Mouse (Mus musculus) heart, postnatal 0 days (tissue): ENCODE measurements at regions not wholly inside any gene's neighbourhood (a gene's known extent, or its start where the extent isn't known, plus 50 kb on each side); places are given as distances from the start of the nearest gene placed in this dataset.
A peak's percentile ranks its signal among the peaks of the same experiment; 100 is the strongest.

Source experiments
- ATAC-seq: fragments of 200-750 bp; cut with Nextera tagmentation; 2 replicates; pipeline ENCODE4 v1.8.0; 2017; ENCODE audit warnings: low read depth, moderate number of reproducible peaks, moderate library complexity; ENCODE audit not compliant: insufficient read depth
- DNase-seq: peaks from one replicate; pipeline ENCODE4 v3.0.0-alpha.2; 2016; ENCODE audit warnings: low spot score
- H3K27ac ChIP-seq: fragments of 300-500 bp; sonication (generic); 2 replicates; pipeline ENCODE4 v1.5.1; 2014; ENCODE audit warnings: low read depth, mild to moderate bottlenecking
- H3K27me3 ChIP-seq: fragments of 300-500 bp; sonication (generic); 2 replicates; pipeline ENCODE4 v1.6.1; 2014; ENCODE audit warnings: low read length, mixed read lengths; ENCODE audit not compliant: control insufficient read depth, insufficient read depth
- H3K36me3 ChIP-seq: fragments of 300-500 bp; sonication (generic); replicated peaks from 2 replicates; pipeline ENCODE4 v1.6.1; 2014; ENCODE audit warnings: low read length, mixed read lengths; ENCODE audit not compliant: control insufficient read depth, insufficient read depth
- H3K4me1 ChIP-seq: fragments of 300-500 bp; sonication (generic); 2 replicates; pipeline ENCODE4 v1.6.1; 2014; ENCODE audit warnings: antibody characterized with exemption; ENCODE audit not compliant: control insufficient read depth, insufficient read depth
- H3K4me2 ChIP-seq: fragments of 300-500 bp; sonication (generic); 2 replicates; pipeline ENCODE4 v1.6.1; 2014; ENCODE audit warnings: low read depth, mild to moderate bottlenecking, low read length, moderate library complexity
- H3K4me3 ChIP-seq: fragments of 300-500 bp; sonication (generic); 2 replicates; pipeline ENCODE4 v1.5.1; 2014; ENCODE audit warnings: low read depth, low read length
- H3K9ac ChIP-seq: fragments of 300-500 bp; sonication (generic); replicated peaks from 2 replicates; pipeline ENCODE4 v1.6.1; 2014; ENCODE audit warnings: low read depth, low read length, mixed read lengths
- H3K9me3 ChIP-seq: fragments of 300-500 bp; sonication (generic); replicated peaks from 2 replicates; pipeline ENCODE4 v1.6.1; 2016; ENCODE audit warnings: low read length; ENCODE audit not compliant: control insufficient read depth
- CTCF ChIP-seq: IDR thresholded peaks from 2 replicates; pipeline ENCODE4 v1.5.1; 2016; ENCODE audit warnings: antibody characterized with exemption, control low read depth, low read depth
- EP300 ChIP-seq: IDR thresholded peaks from 2 replicates; pipeline ENCODE4 v1.6.1; 2016; ENCODE audit warnings: antibody characterized with exemption, low read depth
- WGBS: fragments of 180-500 bp; shearing (Covaris S2); extraction: QIAGEN DNeasy Blood & Tissue Kit; methylation state at CpG from one replicate; pipeline ENCODE4 v1.1.7; 2014; 5-methylcytosine and 5-hydroxymethylcytosine counted together

GRCm38 (mm10) chr4:9136188-9136569 is 897.3 kb upstream of the Car8 start:
- ATAC-seq (peak; percentile 21; the same call in 1 of the 2 replicates), DNase-seq (no peak)
- Histone ChIP-seq H3K4me1 (peaks cover 14% of the 10 kb centered on the region), H3K4me2 (peak overlapping the region; percentile 56), H3K9me3 (no peaks in the 10 kb centered on the region), H3K36me3 (no peaks in the 10 kb centered on the region), H3K27me3 (no peaks in the 10 kb centered on the region), H3K4me3 (peak overlapping the region; percentile 26), H3K9ac (no peak overlapping the region), H3K27ac (no peak overlapping the region)
- TF ChIP-seq EP300, result no peak
- TF ChIP-seq CTCF, result no peak
- 16% methylated on average over 10 of the region's 10 CpGs for WGBS

- peak overlapping the region; percentile 26 for H3K4me3 ChIP-seq
- H3K4me1 ChIP-seq, result peaks cover 18% of the 10 kb centered on the region
- ATAC-seq (peak; percentile 85), DNase-seq (peak; percentile 88)
- H3K4me2 ChIP-seq, result peak overlapping the region; percentile 56
- no peaks in the 10 kb centered on the region for H3K9me3 ChIP-seq
- H3K27ac ChIP-seq, result no peak overlapping the region
- H3K36me3 ChIP-seq, result no peaks in the 10 kb centered on the region
- no peak overlapping the region for H3K9ac ChIP-seq
- H3K27me3 ChIP-seq, result no peaks in the 10 kb centered on the region
- 7% methylated on average over 21 of the region's 21 CpGs for WGBS
- TF ChIP-seq CTCF (peak; percentile 95), EP300 (no peak)
Observed at GRCm38 (mm10) chr4:9135481-9136187, 896.8 kb upstream of the Car8 start.

DNA sequence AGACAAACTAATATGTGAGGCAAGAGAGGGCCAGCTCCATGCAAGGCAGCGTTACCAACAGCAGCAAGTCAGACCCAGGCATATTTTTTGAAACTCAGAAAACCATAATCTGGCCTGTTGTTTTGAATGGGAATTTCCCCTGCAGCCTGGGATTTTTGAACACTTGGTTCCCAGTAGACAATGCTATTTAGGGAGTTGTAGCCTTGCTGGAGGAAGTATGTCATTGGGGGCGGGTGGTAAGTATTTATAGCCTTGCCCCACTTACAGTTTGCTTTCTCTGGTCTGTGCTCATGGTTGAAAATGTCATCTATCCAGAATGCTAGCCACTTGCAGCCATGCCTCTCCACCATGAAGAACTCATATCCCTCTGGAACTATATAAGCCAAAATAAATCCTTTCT is 894.9 kb upstream of the Car8 start:
- H3K27me3 ChIP-seq, result no peaks in the 10 kb centered on the region
- no peak for TF ChIP-seq CTCF
- TF ChIP-seq EP300, result no peak
- ATAC-seq, result peak; percentile 82
- no peaks in the 10 kb centered on the region for H3K9me3 ChIP-seq
- H3K4me2 ChIP-seq, result 0 out of 2 replicates have a peak overlapping the region, but pooled peaks have one; percentile 5
- no peak overlapping the region for H3K4me3 ChIP-seq
- DNase-seq, result peak; percentile 78
- H3K36me3 ChIP-seq, result no peaks in the 10 kb centered on the region
- H3K4me1 ChIP-seq, result peaks cover 28% of the 10 kb centered on the region
- peak overlapping the region; percentile 82 for H3K27ac ChIP-seq
- 51% methylated on average over 2 of the region's 2 CpGs for WGBS
- no peak overlapping the region for H3K9ac ChIP-seq

GRCm38 (mm10) chr4:9132982-9133625 is 894.3 kb upstream of the Car8 start:
- DNase-seq, result no peak
- TF ChIP-seq CTCF, result no peak
- TF ChIP-seq EP300, result no peak
- Histone ChIP-seq H3K9me3 (no peaks in the 10 kb centered on the region), H3K27me3 (no peaks in the 10 kb centered on the region), H3K9ac (no peak overlapping the region), H3K27ac (peak overlapping the region; percentile 82), H3K4me1 (peaks cover 28% of the 10 kb centered on the region), H3K4me2 (0 out of 2 replicates have a peak overlapping the region, but pooled peaks have one; percentile 5), H3K36me3 (no peaks in the 10 kb centered on the region), H3K4me3 (no peak overlapping the region)
- WGBS, result 44% methylated on average over 12 of the region's 12 CpGs
- no peak for ATAC-seq

GRCm38 (mm10) chr4:9132356-9132755 is 893.5 kb upstream of the Car8 start:
- ATAC-seq (no peak), DNase-seq (no peak)
- H3K9me3 ChIP-seq, result no peaks in the 10 kb centered on the region
- H3K27me3 ChIP-seq, result no peaks in the 10 kb centered on the region
- H3K4me1 ChIP-seq, result peaks cover 28% of the 10 kb centered on the region
- H3K27ac ChIP-seq, result no peak overlapping the region
- H3K4me2 ChIP-seq, result no peak overlapping the region
- no peaks in the 10 kb centered on the region for H3K36me3 ChIP-seq
- WGBS, result 97% methylated on average over 6 of the region's 6 CpGs
- H3K4me3 ChIP-seq, result no peak overlapping the region
- H3K9ac ChIP-seq, result no peak overlapping the region
- TF ChIP-seq EP300 (no peak), CTCF (no peak)
